Mouse (Mus musculus): ENCODE results near the gene Dapk2.

The Dapk2 gene

GRCm38 (mm10) chr9:66308741-66309140, 150.7 kb downstream of the Dapk2 start:
- DNase-seq (ENCODE audit: low read depth), result no peak

- no peak for DNase-seq (ENCODE audit: low read depth)
Measured at GRCm38 (mm10) chr9:66311458-66311857, 153.4 kb downstream of the Dapk2 start.

- DNase-seq (ENCODE audit: low read depth), result no peak
Measured at GRCm38 (mm10) chr9:66316603-66317002, 158.6 kb downstream of the Dapk2 start.
